Mouse (Mus musculus): ENCODE measurements around the gene Hand1.

GRCm38 (mm10) chr11:57811006-57811405 lies 21.6 kb downstream of the Hand1 start:
- TF ChIP-seq POLR2A (IDR thresholded peaks at IDR 0.05; ENCODE audit: borderline replicate concordance, insufficient read depth, low read length): no peak
- no peak for TF ChIP-seq CTCF (IDR thresholded peaks at IDR 0.05; ENCODE audit: borderline replicate concordance, insufficient read depth, low read depth, low read length)

Measured in cerebellum, adult 2 months (tissue).